Mouse (Mus musculus) spleen, embryonic (tissue): ENCODE data around the gene Gm49776.
"Not testable (repeated sequence)": the region's sequence is repeated elsewhere in the genome, so short reads cannot be mapped to it uniquely, and the experiment has no call there.

Source experiments
- CTCF ChIA-PET: fragments of 350-600 bp; sonication (Branson Sonifier 250); formaldehyde crosslinking; loops from one replicate; lab custom pipeline; 2022; lab: Charles Lee

The Gm49776 gene

GRCm38 (mm10) chr16:18203430-18204091, 54.6 kb downstream of the Gm49776 start:
- CTCF ChIA-PET: interaction anchor here (0.6 kb wide), 1 partner anchor 56 kb away, joined by 3 read pairs; no protein-coding TSS in a partner anchor

- CTCF ChIA-PET: no interaction called here
Observed at GRCm38 (mm10) chr16:18202061-18202460, 56.1 kb downstream of the Gm49776 start.

- CTCF ChIA-PET: no interaction called here
Observed at GRCm38 (mm10) chr16:18201620-18202019, 56.5 kb downstream of the Gm49776 start.

GRCm38 (mm10) chr16:18200062-18200461, 58.1 kb downstream of the Gm49776 start:
- CTCF ChIA-PET: no interaction called here

GRCm38 (mm10) chr16:18198365-18199098, 59.6 kb downstream of the Gm49776 start:
- CTCF ChIA-PET: no interaction called here

GRCm38 (mm10) chr16:18197881-18198280, 60.2 kb downstream of the Gm49776 start:
- CTCF ChIA-PET: no interaction called here

- CTCF ChIA-PET: not testable (repeated sequence)
Observed at GRCm38 (mm10) chr16:18195561-18195960, 62.6 kb downstream of the Gm49776 start.
